ENCODE assay signal across 15 mouse cellular contexts in genomic region chr3:83601506-83601905, GRCm38 (mm10).
A peak's percentile ranks its signal among the peaks of the same experiment; 100 is the strongest.
DNase-seq lines count a peak whose midpoint lies in the region; ATAC-seq and TF ChIP-seq lines count a peak whose summit lies in the region.
"Had no signal": no experiment of that assay in that cellular context is flagged by ENCODE, and none has a peak within 500 bp of the region (broad histone marks: within the 10 kb centered on the region; RNA-seq: fewer than 3 reads in every experiment).

No protein-coding gene starts in this region.

- H3K27ac ChIP-seq in kidney, postnatal 0 days = no peak overlapping the region
- H3K27ac ChIP-seq: embryonic facial prominence, embryonic 13.5 days; hindbrain, embryonic 14.5 days; limb, embryonic 10.5 days; stomach, embryonic 15.5 days had no signal

- no peak overlapping the region for H3K4me2 ChIP-seq in kidney, postnatal 0 days (ENCODE audit: low read length)
- H3K4me2 ChIP-seq: embryonic facial prominence, embryonic 13.5 days; hindbrain, embryonic 14.5 days; liver, embryonic 11.5 days; stomach, embryonic 15.5 days had no signal

- peak; percentile 32 for TF ChIP-seq CTCF in kidney, postnatal 0 days (IDR thresholded peaks at IDR 0.05; ENCODE audit: low read depth)

- peak; percentile 77 for DNase-seq in heart, adult 11 months
- DNase-seq in heart, postnatal 36 days = no peak
- DNase-seq in kidney, postnatal 0 days (ENCODE audit: low spot score) = no peak
- DNase-seq in kidney, adult 8-10 months = no peak
- peak; percentile 35 for DNase-seq in ES-CJ7 (ENCODE audit: low read depth, low spot score)
- DNase-seq in brain, adult 2 months (ENCODE audit: low read depth, low spot score) = peak; percentile 8
- no peak for DNase-seq in adrenal gland, postnatal 10 days
- DNase-seq: cerebellum, adult 11-12 months; cerebellum, postnatal 36 days; layer of hippocampus, postnatal 36 days had no signal

- intact Hi-C loops in heart, postnatal 36 days (cut with DNase I) = loop anchor here (5.0 kb wide), 2 partner anchors 184 to 314 kb away; no protein-coding TSS in a partner anchor

- WGBS in kidney, postnatal 0 days = 69% methylated on average over 4 of the region's 4 CpGs

- no peaks in the 10 kb centered on the region; the same call in 1 of the 2 replicates for H3K9me3 ChIP-seq in kidney, postnatal 0 days (replicated peaks; ENCODE audit: low read length)
- H3K9me3 ChIP-seq: embryonic facial prominence, embryonic 13.5 days; limb, embryonic 10.5 days; stomach, embryonic 15.5 days had no signal

- no peaks in the 10 kb centered on the region for H3K27me3 ChIP-seq in kidney, postnatal 0 days (ENCODE audit: insufficient read depth, low read length)
- H3K27me3 ChIP-seq: embryonic facial prominence, embryonic 13.5 days; stomach, embryonic 15.5 days had no signal

- H3K4me1 ChIP-seq in kidney, postnatal 0 days (replicated peaks; ENCODE audit: insufficient read depth, low read length) = no peaks in the 10 kb centered on the region
- H3K4me1 ChIP-seq: embryonic facial prominence, embryonic 13.5 days; limb, embryonic 10.5 days; stomach, embryonic 15.5 days had no signal

- H3K9ac ChIP-seq in kidney, postnatal 0 days (ENCODE audit: low read depth, low read length) = no peak overlapping the region
- H3K9ac ChIP-seq: embryonic facial prominence, embryonic 13.5 days; hindbrain, embryonic 14.5 days; stomach, embryonic 15.5 days had no signal

- no peak for ATAC-seq in kidney, postnatal 0 days (replicated peaks; ENCODE audit: low FRiP score, low read depth)

- H3K36me3 ChIP-seq in kidney, postnatal 0 days (ENCODE audit: insufficient read depth, low read length) = no peaks in the 10 kb centered on the region
- H3K36me3 ChIP-seq: embryonic facial prominence, embryonic 13.5 days; limb, embryonic 10.5 days; stomach, embryonic 15.5 days had no signal

- H3K4me3 ChIP-seq in kidney, postnatal 0 days (replicated peaks; ENCODE audit: low read depth, low read length) = no peak overlapping the region
- H3K4me3 ChIP-seq: embryonic facial prominence, embryonic 13.5 days; limb, embryonic 10.5 days; stomach, embryonic 15.5 days had no signal

Comparison
In these comparisons a context has a peak if more than half of its experiments do, and no peak if none do; other contexts are left out.
1. DNase-seq: peak in heart, adult 11 months (single experiment), ES-CJ7 (single experiment) and brain, adult 2 months (single experiment); none in heart, postnatal 36 days (0 of 2), kidney, postnatal 0 days (single experiment), kidney, adult 8-10 months (0 of 2) and adrenal gland, postnatal 10 days (single experiment).